Comparison of ENCODE assay signal across 8 mouse cellular contexts in genomic region chr8:107576702-107577101, GRCm38 (mm10). TPM values are rescaled to one million over a fixed set of nuclear protein-coding genes. Genes with fewer than 3 reads are reported as not detected.
A peak's percentile ranks its signal among the peaks of the same experiment; 100 is the strongest.
DNase-seq lines count a peak whose midpoint lies in the region; ATAC-seq and TF ChIP-seq lines count a peak whose summit lies in the region.

No protein-coding gene starts in this region.

- H3K9me3 ChIP-seq in intestine, postnatal 0 days (ENCODE audit: control insufficient read depth): no peaks in the 10 kb centered on the region
- no peaks in the 10 kb centered on the region for H3K9me3 ChIP-seq in midbrain, embryonic 12.5 days

- H3K36me3 ChIP-seq in intestine, postnatal 0 days (ENCODE audit: control insufficient read depth, insufficient read depth): peaks cover 25% of the 10 kb centered on the region
- peaks cover 39% of the 10 kb centered on the region for H3K36me3 ChIP-seq in midbrain, embryonic 12.5 days
- H3K36me3 ChIP-seq in spleen, adult 2 months (ENCODE audit: control insufficient read depth, insufficient read depth, low read length): peaks cover 15% of the 10 kb centered on the region

- no peak overlapping the region for H3K27ac ChIP-seq in intestine, postnatal 0 days (ENCODE audit: low read depth, low read length)
- no peak overlapping the region; the same call in 1 of the 2 replicates for H3K27ac ChIP-seq in midbrain, embryonic 12.5 days (replicated peaks)
- H3K27ac ChIP-seq in spleen, adult 2 months (ENCODE audit: insufficient read depth, low read length): no peak overlapping the region

- peak; percentile 90 for TF ChIP-seq CTCF in intestine, postnatal 0 days (IDR thresholded peaks at IDR 0.05; ENCODE audit: low read depth)
- TF ChIP-seq CTCF in spleen, adult 2 months (IDR thresholded peaks at IDR 0.05; ENCODE audit: extremely low read depth, insufficient read depth, insufficient read length, insufficient replicate concordance): peak; percentile 63; the same call in 1 of the 2 replicates

- peaks cover 3% of the 10 kb centered on the region; the same call in 1 of the 2 replicates for H3K4me1 ChIP-seq in intestine, postnatal 0 days (replicated peaks; ENCODE audit: control insufficient read depth, insufficient read depth, low read length)
- peaks cover 2% of the 10 kb centered on the region; the same call in 1 of the 2 replicates for H3K4me1 ChIP-seq in midbrain, embryonic 12.5 days
- peaks cover 3% of the 10 kb centered on the region; the same call in 1 of the 2 replicates for H3K4me1 ChIP-seq in spleen, adult 2 months (ENCODE audit: control insufficient read depth, insufficient read depth, insufficient read length)

- H3K27me3 ChIP-seq in intestine, postnatal 0 days (replicated peaks; ENCODE audit: control insufficient read depth, insufficient read depth, low read length): no peaks in the 10 kb centered on the region
- no peaks in the 10 kb centered on the region for H3K27me3 ChIP-seq in midbrain, embryonic 12.5 days
- H3K27me3 ChIP-seq in spleen, adult 2 months (ENCODE audit: control insufficient read depth, insufficient read depth, low read length): no peaks in the 10 kb centered on the region

- 4% methylated on average over 10 of the region's 10 CpGs for WGBS in intestine, postnatal 0 days
- WGBS in midbrain, embryonic 12.5 days: 9% methylated on average over 10 of the region's 10 CpGs
- 15% methylated on average over 10 of the region's 10 CpGs for WGBS in spleen, adult 2 months

- 0 out of 2 replicates have a peak overlapping the region, but pooled peaks have one; percentile 1 for H3K9ac ChIP-seq in intestine, postnatal 0 days (ENCODE audit: low read depth, low read length)
- H3K9ac ChIP-seq in midbrain, embryonic 12.5 days (replicated peaks): no peak overlapping the region

- no peak for ATAC-seq in monocyte, adult 5-6 weeks (replicated peaks; ENCODE audit: insufficient number of reproducible peaks, low FRiP score, low TSS enrichment, poor library complexity, severe bottlenecking)
- peak; percentile 67 for ATAC-seq in granulocyte monocyte progenitor cell, adult 5-6 weeks (replicated peaks; ENCODE audit: poor library complexity, severe bottlenecking)
- ATAC-seq in intestine, postnatal 0 days: peak; percentile 41; the same call in 1 of the 2 replicates
- peak; percentile 74 for ATAC-seq in midbrain, embryonic 12.5 days (ENCODE audit: low FRiP score, low read depth)

- no peak for TF ChIP-seq POLR2A in spleen, adult 2 months (IDR thresholded peaks at IDR 0.05; ENCODE audit: low read depth, low read length)

- DNase-seq in monocyte, adult 2 months (ENCODE audit: low read depth in 1 of 2, low spot score in 2 of 2): peak; percentile 33 to 50
- DNase-seq in embryo, embryonic 11.5 days (ENCODE audit: low read depth, low spot score): peak; percentile 86
- peak; percentile 91 for DNase-seq in left cerebral cortex, postnatal 4 days
- peak; percentile 26 to 59 for DNase-seq in spleen, adult 2 months (ENCODE audit: low read depth in 1 of 2, low spot score in 2 of 2)

- H3K4me3 ChIP-seq in intestine, postnatal 0 days (ENCODE audit: low read depth, low read length): no peak overlapping the region
- 0 out of 2 replicates have a peak overlapping the region, but pooled peaks have one; percentile 18 for H3K4me3 ChIP-seq in midbrain, embryonic 12.5 days
- no peak overlapping the region for H3K4me3 ChIP-seq in spleen, adult 2 months (ENCODE audit: extremely low read depth, insufficient read depth, insufficient read length)

- intact Hi-C loops in left cerebral cortex, postnatal 4 days (cut with DNase I): loop anchor here (2.0 kb wide), 1 partner anchor 122 kb away; no protein-coding TSS in a partner anchor

- peak overlapping the region; percentile 51 for H3K4me2 ChIP-seq in intestine, postnatal 0 days (replicated peaks; ENCODE audit: low read depth)
- H3K4me2 ChIP-seq in midbrain, embryonic 12.5 days (replicated peaks): peak overlapping the region; percentile 39

RNA-seq across cellular contexts. Expression of gene Psmd7, which starts 11.6 kb away (rescaled TPM):
- 42.9 to 56.8 TPM (median 56.4 TPM) in 3 replicates for total RNA-seq in monocyte, adult 5-6 weeks (2017)
- 178 and 188 TPM in 2 replicates for total RNA-seq in granulocyte monocyte progenitor cell, adult 5-6 weeks (2014; fragmentation: Nextera tagmentation)
- total RNA-seq in granulocyte monocyte progenitor cell, adult 5-6 weeks (2017): 110 and 117 TPM in 2 replicates
- polyA plus RNA-seq in intestine, postnatal 0 days (2015; fragmentation: Nextera tagmentation; extraction: Ambion mirVana): 118 and 119 TPM in 2 replicates
- 100 to 1,000 TPM; 118 to 121 TPM for total RNA-seq in left cerebral cortex, postnatal 4 days (2021)
- polyA plus RNA-seq in midbrain, embryonic 12.5 days (2016; fragmentation: Nextera tagmentation; extraction: Ambion mirVana): 278 and 283 TPM in 2 replicates
- polyA plus RNA-seq in spleen, adult 2 months (2012; rRNA removed): 22.0 and 24.9 TPM in 2 replicates
